Mouse (Mus musculus) liver, postnatal 0 days (tissue): ENCODE measurements at regions not wholly inside any gene's neighbourhood (a gene's known extent, or its start where the extent isn't known, plus 50 kb on each side); places are given as distances from the start of the nearest gene placed in this dataset.

ENCODE experiments used
- ATAC-seq: fragments of 200-750 bp; cut with Nextera tagmentation; 2 replicates; pipeline ENCODE4 v1.8.0; 2017; ENCODE audit warnings: mild to moderate bottlenecking, moderate library complexity
- DNase-seq: peaks from one replicate; pipeline ENCODE4 v3.0.0-alpha.2; 2016
- H3K27ac ChIP-seq: fragments of 300-500 bp; sonication (generic); 2 replicates; pipeline ENCODE4 v1.5.1; 2014; ENCODE audit warnings: antibody characterized with exemption, moderate library complexity, mild to moderate bottlenecking, low read depth
- H3K27me3 ChIP-seq: fragments of 300-500 bp; sonication (generic); 2 replicates; pipeline ENCODE4 v1.6.1; 2014; ENCODE audit warnings: low read length, control low read depth, mixed read lengths; ENCODE audit not compliant: insufficient read depth
- H3K36me3 ChIP-seq: fragments of 300-500 bp; sonication (generic); replicated peaks from 2 replicates; pipeline ENCODE4 v1.6.1; 2014; ENCODE audit warnings: mild to moderate bottlenecking, control low read depth, low read length, moderate library complexity, mixed read lengths; ENCODE audit not compliant: insufficient read depth
- H3K4me1 ChIP-seq: fragments of 300-500 bp; sonication (generic); 2 replicates; pipeline ENCODE4 v1.6.1; 2014; ENCODE audit warnings: antibody characterized with exemption, mild to moderate bottlenecking, control low read depth; ENCODE audit not compliant: insufficient read depth
- H3K4me2 ChIP-seq: fragments of 300-500 bp; sonication (generic); 2 replicates; pipeline ENCODE4 v1.6.1; 2014; ENCODE audit warnings: low read depth, mild to moderate bottlenecking, low read length, moderate library complexity, mixed read lengths
- H3K4me3 ChIP-seq: fragments of 300-500 bp; sonication (generic); 2 replicates; pipeline ENCODE4 v1.5.1; 2014; ENCODE audit warnings: low read depth, low read length
- H3K9ac ChIP-seq: fragments of 300-500 bp; sonication (generic); replicated peaks from 2 replicates; pipeline ENCODE4 v1.6.1; 2014; ENCODE audit warnings: mild to moderate bottlenecking, moderate library complexity
- H3K9me3 ChIP-seq: fragments of 300-500 bp; sonication (generic); 2 replicates; pipeline ENCODE4 v1.6.1; 2016; ENCODE audit warnings: mild to moderate bottlenecking, control low read depth, low read length, mixed read lengths
- CTCF ChIP-seq: sonication (generic); IDR thresholded peaks from 2 replicates; pipeline ENCODE4 v1.5.1; 2016; ENCODE audit warnings: antibody characterized with exemption, low read depth
- EP300 ChIP-seq: IDR thresholded peaks from 2 replicates; pipeline ENCODE4 v1.6.1; 2016; ENCODE audit warnings: antibody characterized with exemption, low read depth, mild to moderate bottlenecking
- WGBS: fragments of 180-500 bp; shearing (Covaris S2); extraction: QIAGEN DNeasy Blood & Tissue Kit; methylation state at CpG from one replicate; pipeline ENCODE4 v1.1.7; 2014; ENCODE audit not compliant: insufficient replicate concordance; 5-methylcytosine and 5-hydroxymethylcytosine counted together

- WGBS: 60% methylated on average over 8 of the region's 8 CpGs
- Histone ChIP-seq H3K9ac (no peak overlapping the region), H3K4me3 (no peak overlapping the region), H3K27me3 (no peaks in the 10 kb centered on the region), H3K4me2 (no peak overlapping the region), H3K9me3 (no peaks in the 10 kb centered on the region), H3K27ac (no peak overlapping the region), H3K4me1 (no peaks in the 10 kb centered on the region), H3K36me3 (no peaks in the 10 kb centered on the region)
- TF ChIP-seq EP300: no peak
- no peak for TF ChIP-seq CTCF
- no peak for ATAC-seq
- no peak for DNase-seq
Measured at GRCm38 (mm10) chr19:26014620-26015180, 342.5 kb downstream of the Dmrt2 start.

DNA sequence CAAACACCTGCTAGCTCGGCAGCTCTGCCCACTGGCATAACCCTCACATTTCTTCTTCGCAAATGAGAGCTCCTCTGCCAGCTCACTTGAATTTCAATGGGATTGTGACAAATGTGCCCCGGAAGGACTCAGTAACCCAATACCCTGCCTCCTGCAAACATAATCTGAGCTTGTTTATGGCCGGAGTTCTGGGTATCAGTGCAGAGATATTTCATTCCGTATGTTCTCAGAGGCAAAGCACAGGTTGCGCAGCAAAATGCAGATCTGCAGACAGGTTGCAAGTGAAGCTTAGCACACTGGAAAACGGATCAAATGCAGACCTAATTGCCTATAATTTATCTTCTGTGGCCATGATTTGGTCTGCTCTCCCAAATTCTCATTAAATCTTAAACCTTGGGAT, 348.9 kb downstream of the Dmrt2 start:
- no peak for TF ChIP-seq EP300
- no peak for TF ChIP-seq CTCF
- Histone ChIP-seq H3K9me3 (no peaks in the 10 kb centered on the region), H3K27me3 (no peaks in the 10 kb centered on the region), H3K4me1 (no peaks in the 10 kb centered on the region), H3K4me2 (no peak overlapping the region), H3K36me3 (no peaks in the 10 kb centered on the region), H3K9ac (no peak overlapping the region), H3K4me3 (no peak overlapping the region), H3K27ac (no peak overlapping the region)
- WGBS: 72% methylated on average over 7 of the region's 7 CpGs
- ATAC-seq (no peak), DNase-seq (no peak)

DNA sequence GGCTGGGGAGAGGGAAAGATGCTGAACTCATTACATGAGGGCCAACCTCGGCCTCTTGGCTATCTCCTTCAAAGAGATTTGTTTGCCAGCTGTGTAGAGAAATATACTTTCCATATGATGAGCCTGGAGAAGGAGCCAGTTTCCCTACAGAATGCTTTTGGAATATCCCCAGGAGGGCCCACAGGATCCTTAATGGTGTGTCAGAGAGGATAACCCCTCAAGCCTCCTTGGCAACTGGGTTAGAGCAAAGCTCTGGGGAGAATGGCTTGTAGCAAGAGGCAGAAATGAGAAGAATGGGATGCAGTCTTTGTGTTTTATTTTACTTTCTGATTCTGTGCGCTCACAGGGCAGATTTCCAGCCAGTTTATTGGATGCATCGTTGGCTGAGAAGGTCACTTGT, 353.9 kb downstream of the Dmrt2 start:
- 68% methylated on average over 3 of the region's 3 CpGs for WGBS
- no peak overlapping the region for H3K4me3 ChIP-seq
- TF ChIP-seq CTCF (no peak), EP300 (no peak)
- H3K36me3 ChIP-seq: no peaks in the 10 kb centered on the region
- H3K4me1 ChIP-seq: no peaks in the 10 kb centered on the region
- DNase-seq (no peak), ATAC-seq (no peak)
- no peaks in the 10 kb centered on the region for H3K27me3 ChIP-seq
- H3K9ac ChIP-seq: no peak overlapping the region
- H3K9me3 ChIP-seq: no peaks in the 10 kb centered on the region
- no peak overlapping the region for H3K27ac ChIP-seq
- H3K4me2 ChIP-seq: no peak overlapping the region

DNA sequence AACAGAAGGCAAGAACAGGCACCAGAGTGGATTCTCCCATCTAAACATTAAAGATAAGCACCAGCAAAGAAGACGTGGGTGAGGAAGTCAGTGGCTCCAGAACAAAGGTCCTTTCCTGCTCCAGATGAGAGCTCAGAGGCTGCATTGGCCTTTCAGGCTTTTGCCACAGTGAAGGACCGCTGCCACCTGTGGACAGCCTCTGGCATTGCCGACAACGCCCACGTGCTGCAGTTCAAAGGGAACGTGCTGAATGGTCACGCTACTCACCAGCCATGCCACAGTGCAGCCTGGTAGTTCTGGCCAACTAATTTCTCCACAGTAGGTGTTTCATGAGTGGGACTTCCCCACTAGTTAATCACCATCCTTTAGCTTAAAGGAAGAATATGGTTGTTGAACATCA, 365.1 kb downstream of the Dmrt2 start:
- no peak overlapping the region for H3K27ac ChIP-seq
- H3K9me3 ChIP-seq: no peaks in the 10 kb centered on the region
- ATAC-seq: no peak
- H3K4me2 ChIP-seq: no peak overlapping the region
- H3K4me3 ChIP-seq: no peak overlapping the region
- no peaks in the 10 kb centered on the region for H3K4me1 ChIP-seq
- H3K9ac ChIP-seq: no peak overlapping the region
- TF ChIP-seq EP300 (no peak), CTCF (peak; percentile 65)
- 13% methylated on average over 7 of the region's 7 CpGs for WGBS
- no peaks in the 10 kb centered on the region for H3K27me3 ChIP-seq
- H3K36me3 ChIP-seq: no peaks in the 10 kb centered on the region
- peak; percentile 57 for DNase-seq

GRCm38 (mm10) chr19:26051478-26052215, 379.4 kb downstream of the Dmrt2 start:
- no peaks in the 10 kb centered on the region for H3K4me1 ChIP-seq

DNA sequence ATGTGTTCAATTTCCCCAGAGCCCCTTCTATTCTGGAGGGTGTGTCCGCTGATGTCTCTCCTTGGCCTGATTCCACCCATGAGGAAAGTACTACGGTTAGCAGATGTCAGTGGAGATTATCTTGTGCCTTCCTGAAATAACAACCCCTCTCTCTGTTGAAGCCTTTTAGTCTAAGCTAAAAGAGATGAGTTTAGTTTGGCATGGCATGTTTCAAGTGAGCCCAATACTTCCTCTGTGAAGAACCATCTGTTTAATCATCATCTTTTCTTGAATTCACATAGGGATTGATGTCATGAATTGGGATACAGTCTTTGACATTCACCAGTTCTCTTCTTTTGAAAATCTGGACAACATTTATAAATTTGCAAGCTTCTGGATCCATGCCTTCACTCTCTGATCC, 387.5 kb downstream of the Dmrt2 start:
- H3K9me3 ChIP-seq: no peaks in the 10 kb centered on the region
- no peak overlapping the region for H3K4me2 ChIP-seq
- no peak for ATAC-seq
- no peak overlapping the region for H3K27ac ChIP-seq
- WGBS: 81% methylated on average over 2 of the region's 2 CpGs
- H3K27me3 ChIP-seq: no peaks in the 10 kb centered on the region
- H3K4me1 ChIP-seq: no peaks in the 10 kb centered on the region
- no peak for DNase-seq
- no peaks in the 10 kb centered on the region for H3K36me3 ChIP-seq
- H3K9ac ChIP-seq: no peak overlapping the region
- H3K4me3 ChIP-seq: no peak overlapping the region
- no peak for TF ChIP-seq EP300
- no peak for TF ChIP-seq CTCF

More at GRCm38 (mm10) chr19:26051478-26052215, 379.4 kb downstream of the Dmrt2 start:
- no peaks in the 10 kb centered on the region for H3K9me3 ChIP-seq
- no peaks in the 10 kb centered on the region for H3K36me3 ChIP-seq
- H3K9ac ChIP-seq: no peak overlapping the region
- no peak for ATAC-seq
- no peak for DNase-seq
- H3K4me2 ChIP-seq: no peak overlapping the region
- no peak overlapping the region for H3K4me3 ChIP-seq
- TF ChIP-seq CTCF (no peak), EP300 (no peak)
- no peaks in the 10 kb centered on the region for H3K27me3 ChIP-seq
- H3K27ac ChIP-seq: no peak overlapping the region
- WGBS: 64% methylated on average over 9 of the region's 9 CpGs
